Mouse (Mus musculus) naive thymus-derived CD4-positive, alpha-beta T cell, adult 2 months (primary cell): ENCODE data around the gene Zfp182.

Experiments used
- DNase-seq: peaks from one replicate; pipeline ENCODE4 v3.0.0-alpha.2; 2011; ENCODE audit warnings: low read depth

The Zfp182 gene

GRCm38 (mm10) chrX:21061866-21062543 lies at the start of gene Zfp182:
Zfp182 (minus strand) TSS chrX:21062316.
- DNase-seq: peak; percentile 86

- DNase-seq: no peak
Measured at GRCm38 (mm10) chrX:21089867-21090239, 27.7 kb upstream of the Zfp182 start.

GRCm38 (mm10) chrX:21088983-21089866 lies 27.1 kb upstream of the Zfp182 start, which contains the start of gene Zfp300:
Zfp300 (minus strand) TSS chrX:21089527.
- peak; percentile 85 for DNase-seq

- DNase-seq: no peak
Measured at GRCm38 (mm10) chrX:21088645-21088982, 26.5 kb upstream of the Zfp182 start.

GRCm38 (mm10) chrX:21068106-21068505 lies 6.0 kb upstream of the Zfp182 start, which contains the start of gene Spaca5:
Spaca5 (plus strand) TSS chrX:21068406.
- no peak for DNase-seq

GRCm38 (mm10) chrX:21062544-21062890 lies 401 bp upstream of the Zfp182 start:
- peak; percentile 2 for DNase-seq

GRCm38 (mm10) chrX:21061460-21061859 lies 656 bp downstream of the Zfp182 start:
- no peak for DNase-seq

GRCm38 (mm10) chrX:20980901-20981300 lies 81.2 kb downstream of the Zfp182 start:
- no peak for DNase-seq
